Mouse (Mus musculus): ENCODE data around the gene Fndc3b. TPM values are rescaled to one million over a fixed set of nuclear protein-coding genes. Genes with fewer than 3 reads are reported as not detected.

Fndc3b gene
- total RNA-seq, 1 experiment from 2014 or later: 14.3 TPM

DNA sequence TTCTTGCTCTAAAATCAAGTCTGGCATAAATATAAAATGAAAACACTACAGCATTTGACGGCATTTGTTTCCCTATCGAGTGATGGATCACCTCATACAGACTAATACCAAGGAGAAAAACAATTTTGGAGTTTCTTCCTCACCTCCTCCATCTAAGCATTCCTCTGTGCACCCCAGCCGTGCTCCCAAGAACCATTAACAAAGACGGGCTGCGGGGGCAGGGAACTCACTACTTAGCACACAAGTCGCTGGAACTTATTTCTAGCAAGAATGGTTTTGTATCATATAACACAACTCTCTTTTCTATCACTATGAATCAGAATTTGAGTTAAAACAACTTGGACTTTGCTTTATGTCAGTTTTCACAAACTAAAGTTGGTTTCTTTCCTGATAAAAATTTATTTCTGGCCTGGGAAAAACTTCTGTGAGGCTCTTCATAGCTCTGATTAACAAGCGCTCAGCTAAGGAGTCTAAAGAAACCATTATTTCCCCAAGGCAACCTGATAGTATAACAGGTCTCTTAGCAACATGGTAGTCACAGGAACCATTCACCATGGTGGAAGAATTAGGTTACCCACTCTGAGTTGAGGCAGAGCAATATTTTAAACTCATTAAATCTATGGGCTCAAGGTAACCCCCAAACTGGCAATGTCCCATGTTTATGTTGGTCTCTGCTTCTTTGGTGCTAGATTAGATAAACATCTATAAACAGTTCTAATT, 131.1 kb downstream of the Fndc3b start:
- no peak for ATAC-seq (ENCODE audit: extremely low read depth, insufficient number of reproducible peaks, low FRiP score, poor library complexity, severe bottlenecking)

DNA sequence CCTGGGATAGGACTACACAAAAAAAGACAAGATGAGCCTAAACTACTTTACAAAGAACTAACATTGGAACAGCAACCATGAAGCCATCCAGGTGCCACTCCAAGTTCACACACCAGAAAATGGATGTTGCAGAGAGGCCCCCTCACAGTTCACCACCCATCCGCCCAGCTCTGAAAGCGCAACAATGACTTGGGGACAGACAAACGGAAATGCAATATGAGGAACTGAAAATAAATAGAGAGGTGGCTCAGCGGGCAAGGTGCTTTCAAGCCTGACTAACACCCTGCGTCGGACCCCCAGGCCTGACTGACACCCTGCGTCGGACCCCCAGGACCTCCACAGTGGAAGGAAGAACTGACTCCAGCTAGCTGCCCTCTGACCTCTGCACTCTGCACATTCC, 131.9 kb downstream of the Fndc3b start:
- peak; percentile 78 for ATAC-seq (ENCODE audit: extremely low read depth, insufficient number of reproducible peaks, low FRiP score, poor library complexity, severe bottlenecking)

DNA sequence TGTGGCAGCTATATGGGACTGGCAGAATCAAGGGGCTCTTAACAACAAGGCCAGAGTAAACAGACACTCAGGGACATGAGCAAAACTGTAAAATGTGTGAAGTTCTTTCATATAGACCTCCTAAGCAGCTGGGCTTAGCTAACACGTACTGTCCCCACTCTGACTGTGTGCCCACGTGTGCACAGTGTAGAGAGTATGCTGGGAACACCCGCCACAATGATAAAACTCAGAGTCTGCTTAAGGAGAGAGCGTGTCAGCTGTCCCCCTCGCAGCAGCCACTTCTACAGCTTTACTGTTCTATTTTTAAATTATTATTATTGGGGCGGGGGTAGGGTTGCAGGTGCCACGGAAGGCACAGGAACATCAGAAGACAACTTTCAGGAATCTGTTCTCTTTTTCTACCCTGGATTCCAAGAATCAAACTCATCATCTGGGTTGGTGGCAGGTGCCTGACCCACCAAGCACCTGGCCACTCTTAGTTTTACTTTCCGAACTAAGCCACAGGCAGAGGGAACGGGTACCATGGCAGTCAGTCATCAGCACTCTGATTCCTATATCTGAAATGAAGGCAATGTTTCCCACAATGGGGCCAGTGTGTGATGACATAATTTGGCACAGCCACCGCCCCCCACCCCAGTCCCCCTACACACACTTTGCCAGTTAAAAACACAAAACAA, 133.6 kb downstream of the Fndc3b start:
- ATAC-seq (ENCODE audit: extremely low read depth, insufficient number of reproducible peaks, low FRiP score, poor library complexity, severe bottlenecking): no peak

DNA sequence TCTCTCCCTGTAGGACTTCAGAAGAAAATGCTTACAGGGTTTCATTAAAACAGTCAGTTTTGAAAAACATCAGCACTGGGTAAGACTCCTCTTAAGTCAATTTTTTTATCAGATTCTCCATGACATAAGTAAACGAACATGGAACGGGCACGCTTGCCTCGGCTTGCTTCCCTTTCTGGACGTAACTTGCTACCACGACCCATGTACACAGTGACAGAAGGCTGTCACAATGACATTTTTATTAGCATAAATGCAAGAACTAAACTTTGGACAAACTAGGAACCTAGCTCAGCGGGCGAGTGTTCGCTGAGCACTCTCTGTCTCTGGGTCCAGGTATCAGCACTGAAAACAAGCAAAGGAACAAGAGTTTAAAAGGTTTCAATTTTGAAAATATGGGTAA, 136.9 kb downstream of the Fndc3b start:
- ATAC-seq (ENCODE audit: extremely low read depth, insufficient number of reproducible peaks, low FRiP score, poor library complexity, severe bottlenecking): no peak

DNA sequence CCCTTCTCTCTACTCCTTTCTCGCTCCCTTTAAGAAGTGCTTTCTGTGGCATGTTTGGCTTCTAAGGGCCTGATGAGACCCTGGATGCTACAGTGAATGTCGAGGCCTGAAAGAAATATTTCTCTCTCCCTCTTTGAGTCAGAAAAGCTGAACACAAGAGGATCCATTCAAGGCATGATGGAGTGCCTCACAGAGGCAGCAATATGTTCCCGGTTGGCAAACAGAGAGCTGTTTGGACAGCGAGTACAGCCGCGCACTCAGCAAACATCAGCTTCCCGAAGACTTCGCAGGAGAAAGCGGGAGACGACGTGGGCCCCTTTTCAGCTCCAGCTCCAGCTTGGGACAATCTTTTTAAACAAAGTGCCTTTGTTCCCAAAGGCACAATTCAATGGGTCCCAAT, 137.6 kb downstream of the Fndc3b start:
- no peak for ATAC-seq (ENCODE audit: extremely low read depth, insufficient number of reproducible peaks, low FRiP score, poor library complexity, severe bottlenecking)

DNA sequence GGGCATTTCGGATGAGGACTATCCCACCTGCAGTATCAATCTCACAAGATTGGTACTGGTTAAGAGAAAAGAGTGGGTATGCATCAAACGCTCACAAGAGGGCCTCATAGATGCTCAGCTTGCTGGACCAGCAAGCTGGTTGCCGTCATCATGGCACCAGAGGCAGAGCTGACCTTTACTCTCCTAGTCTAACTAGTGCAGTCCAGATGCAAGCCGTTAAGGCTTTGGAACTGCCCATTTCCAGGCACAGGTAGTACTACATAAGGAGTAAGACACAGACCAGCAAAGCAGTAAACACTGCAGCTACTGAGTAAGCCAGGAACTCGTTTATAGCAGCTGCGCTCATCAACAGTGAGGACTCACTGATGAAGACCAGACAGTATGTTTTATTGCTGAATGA, 138.8 kb downstream of the Fndc3b start:
- no peak for ATAC-seq (ENCODE audit: extremely low read depth, insufficient number of reproducible peaks, low FRiP score, poor library complexity, severe bottlenecking)

DNA sequence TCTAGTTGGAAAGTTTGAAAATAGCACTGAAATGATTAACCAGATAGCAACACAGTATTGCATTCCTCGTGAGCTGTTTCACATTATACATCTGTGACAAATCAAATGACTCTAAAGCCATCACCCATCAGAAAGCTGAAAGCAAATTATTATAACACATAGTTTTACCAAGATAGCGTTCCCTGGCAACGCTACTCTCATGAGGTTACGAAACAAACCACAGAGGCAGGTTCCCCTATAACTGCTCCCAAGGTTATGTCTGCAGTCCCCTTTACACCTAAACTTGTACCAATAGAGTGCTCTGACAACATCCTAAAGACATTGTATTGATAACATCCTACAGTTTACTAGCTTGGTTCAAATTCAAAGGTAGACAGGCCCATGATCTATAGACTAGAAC, 145.8 kb downstream of the Fndc3b start:
- no peak for ATAC-seq (ENCODE audit: extremely low read depth, insufficient number of reproducible peaks, low FRiP score, poor library complexity, severe bottlenecking)

DNA sequence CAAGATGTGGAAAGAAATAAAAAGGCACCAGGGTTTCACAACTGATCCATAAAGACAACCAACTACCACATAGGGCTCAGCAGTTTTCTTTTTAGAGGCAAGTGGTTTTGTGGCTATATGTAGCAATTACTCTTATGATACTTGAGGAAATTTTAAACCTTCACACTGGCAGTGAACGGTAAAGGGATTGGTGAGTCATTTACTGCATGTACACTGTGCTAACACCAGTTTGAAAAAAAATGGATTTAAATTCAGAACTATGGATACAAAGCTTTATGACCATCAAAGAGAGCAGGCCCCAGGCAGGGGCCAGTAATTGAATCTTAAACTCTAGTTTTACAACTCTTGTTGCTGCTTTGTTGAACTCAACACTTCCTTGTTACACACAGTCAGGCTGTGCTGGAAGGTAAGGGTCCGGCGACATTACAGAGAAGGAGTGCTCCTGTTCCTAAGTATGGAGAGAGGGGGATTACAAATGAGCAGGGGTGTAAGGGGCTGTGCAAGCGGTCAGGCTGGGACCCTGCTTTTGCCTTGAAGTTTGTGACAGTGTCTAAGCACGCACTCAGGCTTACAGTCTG, 148.0 kb downstream of the Fndc3b start:
- no peak for ATAC-seq (ENCODE audit: extremely low read depth, insufficient number of reproducible peaks, low FRiP score, poor library complexity, severe bottlenecking)

DNA sequence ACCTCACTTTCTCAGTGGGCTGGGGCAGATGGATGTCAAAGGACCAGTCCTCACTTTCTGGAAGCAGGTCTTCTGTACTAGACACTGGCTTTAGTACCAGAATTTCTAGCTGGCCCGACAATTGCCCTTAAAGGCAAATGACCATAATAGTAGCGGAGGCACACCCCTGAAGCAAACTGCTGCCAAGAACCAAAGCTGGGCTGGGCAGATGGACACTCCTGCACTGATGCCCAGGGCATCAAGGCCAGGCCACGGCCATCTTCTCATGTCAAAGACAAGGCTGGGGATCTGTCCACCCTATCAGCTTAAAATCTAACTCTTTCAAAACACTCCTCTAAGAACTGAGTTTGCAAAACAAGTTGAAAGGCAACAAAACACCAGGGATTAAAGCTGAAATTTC, 148.6 kb downstream of the Fndc3b start:
- ATAC-seq (ENCODE audit: extremely low read depth, insufficient number of reproducible peaks, low FRiP score, poor library complexity, severe bottlenecking): no peak

DNA sequence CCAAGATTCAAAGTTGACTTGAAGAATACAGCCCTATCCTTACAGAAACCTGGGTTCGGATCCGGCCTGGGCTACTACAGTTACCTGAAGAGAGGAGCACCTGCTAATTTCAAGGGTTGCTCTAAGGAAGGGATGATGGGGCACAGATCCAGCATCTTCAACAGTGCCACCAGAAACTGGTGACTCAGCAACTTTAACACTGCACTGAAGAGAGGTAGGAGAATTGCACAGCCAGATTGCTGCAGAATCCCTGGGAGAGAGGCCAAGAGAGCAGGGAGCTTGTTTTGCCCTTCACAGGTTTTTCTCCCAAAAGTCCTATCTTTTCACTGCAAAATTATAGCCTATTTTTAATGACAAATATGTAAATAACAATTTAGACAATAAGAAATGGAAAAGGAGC, 149.2 kb downstream of the Fndc3b start:
- no peak for ATAC-seq (ENCODE audit: extremely low read depth, insufficient number of reproducible peaks, low FRiP score, poor library complexity, severe bottlenecking)

DNA sequence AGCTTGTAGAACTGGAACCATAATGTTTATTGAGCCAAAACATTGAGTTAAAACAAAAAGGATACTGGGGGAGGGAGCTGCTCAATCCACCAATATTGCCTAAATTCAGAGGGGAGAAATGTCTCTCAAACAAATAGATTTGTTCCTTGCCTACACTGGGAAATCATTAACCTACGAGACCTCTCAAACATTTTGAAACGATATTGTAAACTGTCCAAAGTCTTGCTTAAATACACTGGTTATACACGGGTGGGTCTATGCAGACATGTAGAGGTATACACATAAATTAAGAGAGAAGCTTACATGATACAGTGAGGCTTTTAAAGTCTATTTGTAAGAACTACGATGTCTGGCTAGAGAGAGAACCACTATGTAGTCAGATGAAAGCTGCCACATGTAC, 151.8 kb downstream of the Fndc3b start:
- no peak for ATAC-seq (ENCODE audit: extremely low read depth, insufficient number of reproducible peaks, low FRiP score, poor library complexity, severe bottlenecking)

DNA sequence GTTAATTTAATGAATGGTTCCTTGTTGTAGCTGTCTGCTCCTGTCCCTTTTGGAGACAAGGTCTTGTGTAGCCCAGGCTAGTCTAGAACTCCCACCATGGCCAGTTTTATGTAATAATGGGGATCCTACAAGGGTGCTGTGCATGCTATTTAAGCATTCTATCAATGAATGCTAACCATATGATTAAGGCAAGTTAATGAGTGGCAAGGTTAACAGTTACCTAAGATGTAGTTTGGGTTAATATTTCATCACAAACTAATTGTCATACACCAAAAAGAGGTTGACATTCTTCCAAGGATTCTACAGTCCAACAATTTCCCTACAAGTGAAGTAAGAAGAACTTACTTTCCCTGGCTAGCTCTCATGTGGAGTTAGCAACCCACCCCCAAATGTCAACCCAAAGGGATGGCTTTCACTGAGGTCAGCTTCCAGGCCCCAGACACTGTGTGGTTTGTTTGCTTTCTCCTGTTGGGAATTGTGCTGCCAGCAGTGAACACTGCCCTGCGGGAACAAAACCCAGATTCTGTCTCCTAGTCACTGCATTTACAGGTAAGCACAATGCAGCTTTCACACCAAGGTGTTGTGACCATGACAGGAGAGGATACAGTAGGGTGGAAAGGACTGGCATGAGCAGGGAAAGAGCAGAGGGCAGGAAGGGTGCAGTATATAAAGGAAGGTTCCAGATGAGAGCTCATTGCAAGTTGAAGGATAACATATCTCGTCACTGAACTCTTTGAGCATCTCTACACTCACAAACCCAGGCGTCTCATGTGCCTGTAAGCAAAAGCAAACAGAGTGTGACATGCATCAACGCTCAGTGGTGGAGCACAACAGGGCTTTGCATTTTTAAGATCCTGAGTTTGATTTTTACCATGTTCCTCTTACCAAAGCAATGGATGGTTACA, 153.8 kb downstream of the Fndc3b start:
- ATAC-seq (ENCODE audit: extremely low read depth, insufficient number of reproducible peaks, low FRiP score, poor library complexity, severe bottlenecking): no peak

DNA sequence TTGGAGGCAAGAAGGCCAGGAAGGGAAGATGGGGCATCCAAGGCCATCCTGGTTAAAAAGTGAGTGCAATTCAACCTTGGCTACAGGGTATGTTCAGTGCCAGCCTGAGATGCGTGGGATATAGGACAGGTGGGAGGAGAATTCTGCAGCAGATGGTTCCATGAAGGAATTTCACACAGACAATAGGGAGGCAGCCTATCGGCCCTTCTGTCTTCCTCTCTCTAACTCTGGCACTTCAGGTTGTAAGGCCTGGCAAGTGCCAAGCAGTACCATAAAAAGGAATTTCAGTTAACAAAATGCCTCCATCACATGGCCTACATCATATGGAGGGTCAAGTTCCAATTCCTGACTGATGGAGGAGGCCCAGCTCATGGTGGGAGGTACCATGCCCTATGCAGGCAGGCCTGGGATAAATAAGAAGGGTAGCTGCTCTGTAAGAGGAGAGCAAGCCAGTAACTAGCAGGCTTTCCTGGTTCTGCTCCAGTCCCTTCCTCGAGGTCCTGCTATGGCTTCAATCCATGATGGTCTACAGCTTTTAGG, 155.6 kb downstream of the Fndc3b start:
- ATAC-seq (ENCODE audit: extremely low read depth, insufficient number of reproducible peaks, low FRiP score, poor library complexity, severe bottlenecking): no peak

DNA sequence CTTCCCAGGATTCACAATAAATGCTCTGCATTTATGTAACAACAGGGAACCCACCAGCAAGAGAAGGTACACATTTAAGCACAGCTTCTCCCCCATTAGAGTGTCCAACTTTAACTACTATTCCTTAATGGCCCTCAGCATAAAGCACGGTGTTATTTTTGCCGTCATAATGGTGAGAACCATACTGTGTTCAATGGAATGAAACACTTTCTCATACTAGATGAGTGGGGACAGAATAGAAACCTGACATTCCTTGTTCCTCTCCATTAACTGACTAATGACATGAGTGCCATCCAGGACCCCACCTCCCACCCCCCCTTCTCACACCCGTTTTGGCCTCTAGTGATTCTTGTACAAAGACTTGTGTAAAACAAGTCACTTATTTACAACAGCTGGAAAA, 156.8 kb downstream of the Fndc3b start:
- ATAC-seq (ENCODE audit: extremely low read depth, insufficient number of reproducible peaks, low FRiP score, poor library complexity, severe bottlenecking): no peak

DNA sequence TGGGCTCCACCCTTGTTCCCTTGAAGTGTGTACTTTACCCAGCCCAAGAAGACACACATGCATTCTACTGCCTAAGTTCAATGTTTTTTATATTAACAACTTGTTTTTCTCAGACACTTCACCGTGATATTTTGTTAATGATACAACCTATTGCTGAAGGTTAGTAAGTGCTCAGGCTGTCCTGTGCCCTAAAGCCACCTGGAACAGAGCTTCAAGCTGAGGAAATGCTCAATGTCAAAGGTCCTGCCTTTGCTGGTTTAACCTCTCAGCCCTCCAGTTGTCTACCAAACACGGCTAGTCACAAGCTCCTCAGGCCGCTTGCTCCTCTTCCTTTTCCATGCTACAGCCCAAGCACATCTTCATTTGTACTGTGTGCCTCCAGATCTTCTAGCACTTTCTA, 157.3 kb downstream of the Fndc3b start:
- no peak for ATAC-seq (ENCODE audit: extremely low read depth, insufficient number of reproducible peaks, low FRiP score, poor library complexity, severe bottlenecking)

DNA sequence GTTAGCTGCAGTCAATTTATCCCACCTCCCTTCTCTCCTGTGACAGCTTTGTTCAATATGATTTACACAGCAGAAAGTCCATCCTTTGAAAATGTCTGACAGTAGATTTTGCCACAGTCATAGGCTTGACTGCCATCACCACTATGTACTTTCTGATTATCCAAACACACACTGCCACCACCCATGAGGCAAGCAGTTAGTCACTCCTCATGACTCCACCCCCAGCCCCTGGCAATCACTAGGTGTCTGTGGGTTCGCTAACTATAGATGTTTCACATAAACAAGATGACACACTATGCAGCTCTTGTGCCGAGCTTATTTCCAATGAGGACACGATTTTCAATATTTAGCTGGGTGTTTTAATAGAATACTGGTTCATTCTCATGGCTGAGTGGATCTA, 160.1 kb downstream of the Fndc3b start:
- ATAC-seq (ENCODE audit: extremely low read depth, insufficient number of reproducible peaks, low FRiP score, poor library complexity, severe bottlenecking): no peak

DNA sequence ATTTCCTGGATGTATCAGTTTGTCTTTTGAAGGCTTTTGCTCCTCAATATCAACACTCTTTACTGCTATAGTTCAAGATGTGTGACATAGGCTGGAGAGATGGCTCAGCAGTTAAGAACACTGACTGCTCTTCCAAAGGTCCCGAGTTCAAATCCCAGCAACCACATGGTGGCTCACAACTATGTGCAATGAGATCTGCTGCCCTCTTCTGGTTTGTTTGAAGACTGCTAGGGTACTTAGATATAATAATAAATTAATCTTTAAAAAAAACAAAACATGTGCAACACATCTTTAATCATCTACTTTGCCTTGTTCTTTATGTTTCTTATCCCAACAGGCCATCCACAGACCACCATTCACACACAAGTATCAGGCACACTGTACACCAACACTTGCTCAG, 160.7 kb downstream of the Fndc3b start:
- ATAC-seq (ENCODE audit: extremely low read depth, insufficient number of reproducible peaks, low FRiP score, poor library complexity, severe bottlenecking): no peak

DNA sequence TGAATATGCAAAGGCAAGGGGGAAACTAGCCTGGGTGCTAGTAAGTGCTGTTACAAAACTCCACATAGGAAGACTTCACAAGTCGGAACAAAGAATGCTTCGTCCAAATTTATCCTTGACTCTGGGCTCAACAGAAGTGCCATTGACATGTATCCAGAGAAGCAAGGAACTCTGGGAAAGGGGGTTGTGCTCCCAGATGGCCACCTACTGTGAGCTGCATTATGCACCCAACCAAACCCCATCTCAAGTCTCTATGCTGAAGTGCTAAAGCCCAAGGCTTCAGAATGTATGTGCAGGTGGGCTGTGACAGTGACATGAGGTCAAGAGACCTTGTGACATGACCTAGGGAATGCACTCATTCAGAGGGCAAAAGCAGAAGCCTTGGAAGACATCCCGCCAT, 165.5 kb downstream of the Fndc3b start:
- no peak for ATAC-seq (ENCODE audit: extremely low read depth, insufficient number of reproducible peaks, low FRiP score, poor library complexity, severe bottlenecking)

DNA sequence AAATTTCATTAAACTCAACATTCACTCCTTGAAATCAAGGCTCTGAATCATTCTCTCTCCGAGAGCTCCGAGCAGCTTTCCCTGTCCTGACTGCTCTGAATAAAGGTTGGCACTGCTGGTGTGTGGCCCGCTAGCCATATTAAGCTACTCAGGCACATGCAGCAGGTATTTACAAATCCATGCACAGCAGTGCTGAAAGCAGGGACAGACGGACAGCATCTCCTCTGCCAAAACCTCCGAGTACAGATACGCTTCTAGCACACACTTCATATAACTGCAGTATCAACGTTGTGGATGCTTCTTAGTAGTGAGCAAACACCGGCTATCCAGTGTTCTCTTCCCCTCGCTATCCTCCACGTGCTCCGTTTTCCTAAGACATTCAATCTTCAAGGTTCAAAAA, 167.0 kb downstream of the Fndc3b start:
- ATAC-seq (ENCODE audit: extremely low read depth, insufficient number of reproducible peaks, low FRiP score, poor library complexity, severe bottlenecking): no peak

Data from neutrophil, adult 5-6 weeks (primary cell).